Mouse (Mus musculus) retina, postnatal 7 days (tissue): ENCODE measurements around the gene Rtl10.
"Not testable (repeated sequence)": the region's sequence is repeated elsewhere in the genome, so short reads cannot be mapped to it uniquely, and the experiment has no call there.

Experiments
- DNase-seq: peaks from one replicate; pipeline ENCODE4 v3.0.0-alpha.2; 2012; ENCODE audit warnings: low read depth, low spot score

The Rtl10 gene

DNA sequence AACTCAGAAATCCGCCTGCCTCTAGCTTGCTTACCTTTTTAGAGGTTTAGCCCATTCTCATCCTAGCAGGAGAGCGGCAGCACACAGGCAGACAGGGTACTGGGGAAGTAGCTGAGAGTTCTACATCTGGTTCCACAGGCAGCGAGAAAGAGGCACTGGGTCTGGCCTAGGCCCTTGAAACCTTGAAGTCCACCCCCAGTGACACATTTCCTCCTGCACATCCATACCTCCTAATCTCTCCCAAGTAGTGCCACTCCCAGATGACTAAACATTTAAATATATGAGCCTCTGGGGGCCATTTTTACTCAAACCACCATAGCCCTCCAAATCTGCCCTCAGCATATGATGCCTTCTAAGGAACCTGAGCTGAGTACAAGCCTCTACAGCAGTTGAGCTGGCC lies 16.3 kb upstream of the Rtl10 start:
- no peak for DNase-seq

DNA sequence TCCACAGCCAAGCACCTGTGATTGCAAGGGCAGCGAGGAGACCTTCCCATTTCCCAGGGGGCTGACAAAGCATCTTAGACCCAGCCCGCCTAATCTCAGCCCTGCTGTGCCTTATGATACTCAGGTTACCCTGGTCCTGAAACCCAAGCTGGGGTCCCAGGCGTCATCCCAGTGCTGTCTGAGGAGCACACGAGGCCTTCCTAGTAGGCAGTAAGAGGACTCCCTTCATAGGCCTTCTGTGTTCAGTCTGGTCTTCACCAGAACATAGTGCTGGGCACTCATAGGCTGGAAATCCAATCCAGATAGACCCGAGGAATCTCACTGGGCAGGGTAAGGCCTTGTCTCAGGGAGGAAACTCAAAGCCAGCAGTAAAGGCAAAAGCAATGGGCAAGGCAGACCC lies 14.9 kb upstream of the Rtl10 start:
- DNase-seq: no peak

DNA sequence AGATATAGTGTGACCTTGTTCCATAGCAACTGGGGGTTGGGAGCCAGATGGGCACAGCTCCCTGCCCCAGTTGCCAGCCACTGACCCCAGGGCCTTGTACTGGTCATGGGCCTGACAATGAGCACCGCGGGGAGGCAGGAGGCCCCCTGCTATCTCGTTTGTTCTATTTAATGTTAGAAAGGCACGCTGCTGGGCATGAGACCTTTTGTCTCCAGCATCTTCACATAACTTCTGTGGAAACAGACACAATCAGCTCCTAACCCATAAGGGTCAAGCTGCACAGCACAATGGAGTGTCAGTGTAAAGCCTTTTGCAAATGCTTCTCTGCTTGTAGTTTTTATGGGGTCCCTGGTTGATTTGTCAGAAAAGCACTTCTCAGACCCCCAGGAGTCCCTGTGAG lies 14.3 kb upstream of the Rtl10 start:
- DNase-seq: no peak

DNA sequence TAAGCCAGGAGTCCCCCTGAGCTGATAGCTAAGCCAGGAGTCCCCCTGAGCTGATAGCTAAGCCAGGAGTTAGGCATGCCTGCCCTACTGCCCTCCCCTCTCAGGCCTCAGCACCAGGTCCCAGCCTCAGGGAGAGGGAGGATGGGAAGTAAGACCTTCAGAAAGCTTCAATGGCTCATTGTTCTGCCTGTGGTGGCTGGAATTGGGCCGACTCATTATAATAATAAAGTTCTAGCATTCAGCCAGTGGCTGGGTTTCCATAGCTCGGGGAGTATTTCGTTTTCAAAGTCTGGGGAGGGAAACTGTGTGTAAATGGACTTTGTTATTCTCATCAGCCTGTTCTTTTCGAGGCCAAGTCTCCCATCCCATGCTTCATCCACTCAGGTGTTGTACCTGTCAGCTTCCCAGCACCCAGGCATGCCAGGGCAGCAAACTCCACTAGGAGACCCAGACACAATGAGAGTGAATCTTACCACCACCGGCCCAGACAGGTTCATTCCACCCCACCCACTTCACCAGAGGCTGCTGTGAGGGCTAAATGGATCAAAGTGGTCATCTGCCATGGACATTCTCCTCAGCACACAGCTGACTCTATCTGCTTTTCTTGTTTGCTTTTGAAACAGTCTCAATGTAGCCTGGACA lies 13.8 kb upstream of the Rtl10 start:
- DNase-seq: no peak

DNA sequence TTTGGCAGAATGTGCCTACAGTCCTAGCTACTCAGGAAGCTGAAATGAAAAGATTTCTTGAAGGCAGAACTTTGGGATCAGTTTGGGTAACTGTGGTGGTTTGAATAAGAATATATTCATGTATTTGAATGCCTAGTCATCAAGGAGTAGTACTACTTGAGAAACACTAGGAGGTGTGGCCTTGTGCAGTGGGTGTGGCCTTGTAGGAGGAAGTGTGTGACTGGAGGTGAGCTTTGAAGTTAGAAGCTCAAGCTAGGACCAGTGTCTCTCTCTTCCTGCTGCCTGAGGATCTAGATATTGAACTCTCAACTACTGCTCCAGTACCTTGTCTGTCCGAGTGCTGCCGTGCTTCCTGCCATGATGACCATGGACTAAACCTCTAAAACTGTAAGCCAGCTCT lies 12.6 kb upstream of the Rtl10 start:
- no peak for DNase-seq

DNA sequence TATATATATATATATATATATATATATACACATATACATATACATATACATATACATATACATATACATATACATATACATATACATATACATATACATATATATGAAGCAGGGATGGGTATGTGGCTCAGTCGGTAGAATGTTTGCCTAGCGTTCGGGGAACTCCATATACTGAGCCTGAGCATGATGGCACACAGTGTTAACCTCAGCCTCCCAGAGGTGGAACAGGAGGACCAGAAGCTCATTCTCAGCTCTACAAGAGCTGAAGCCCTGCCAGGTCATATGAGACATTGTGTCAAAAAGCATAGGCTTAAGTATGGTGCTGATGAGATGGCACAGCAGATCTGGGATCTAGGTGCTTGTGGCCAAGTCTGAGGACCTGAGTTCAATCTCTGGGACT lies 8.4 kb upstream of the Rtl10 start:
- DNase-seq: no peak

DNA sequence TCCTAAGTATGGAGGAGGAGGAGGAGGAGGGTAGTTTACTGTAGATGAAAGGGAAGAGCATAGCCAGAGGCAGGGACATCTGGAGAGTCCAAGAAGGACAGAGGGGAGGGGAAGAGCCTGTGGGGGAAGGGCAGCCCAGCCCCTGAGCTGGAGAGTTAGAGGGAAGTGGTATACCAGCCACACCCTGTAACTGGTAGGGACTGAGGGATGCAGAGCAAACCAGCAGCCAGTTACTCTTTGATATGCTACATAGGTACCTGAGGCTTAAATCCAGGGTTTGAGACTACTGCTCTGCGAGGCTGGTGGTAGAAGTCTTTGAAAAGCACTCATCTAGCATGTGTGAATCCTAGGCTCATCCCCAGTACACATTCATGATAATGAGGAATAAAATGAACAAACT lies 7.8 kb upstream of the Rtl10 start:
- DNase-seq: no peak

DNA sequence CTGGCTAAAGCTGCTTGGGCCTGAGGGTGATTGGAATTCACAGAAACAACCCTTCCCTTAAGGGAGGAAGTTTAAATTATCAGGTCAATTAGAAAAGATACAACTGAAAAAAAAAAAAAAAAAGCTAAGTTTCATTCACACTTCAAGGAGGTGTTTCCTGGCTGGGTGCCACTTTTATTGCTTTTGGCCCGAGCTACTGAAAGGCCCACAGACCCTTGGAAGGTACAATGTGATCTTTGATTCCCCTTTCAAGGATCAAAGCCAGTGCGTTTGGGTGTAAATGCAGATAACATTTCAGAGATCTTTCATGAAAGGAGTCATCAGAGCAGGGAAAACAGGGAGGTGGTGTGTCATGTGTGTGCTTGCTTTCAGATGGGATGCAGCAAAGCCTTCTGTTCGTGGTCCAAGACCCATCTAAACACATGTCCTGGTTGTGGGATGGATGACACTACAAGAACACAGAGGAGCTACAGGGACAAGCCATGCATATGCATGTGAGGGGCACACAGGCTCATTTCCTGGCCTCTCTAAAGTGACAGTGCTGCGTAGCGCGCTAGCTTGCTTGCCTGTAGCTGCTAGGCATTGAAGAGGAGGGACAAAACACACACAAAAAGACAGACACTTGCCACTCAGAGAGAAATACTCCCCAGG lies 711 bp upstream of the Rtl10 start:
- no peak for DNase-seq

DNA sequence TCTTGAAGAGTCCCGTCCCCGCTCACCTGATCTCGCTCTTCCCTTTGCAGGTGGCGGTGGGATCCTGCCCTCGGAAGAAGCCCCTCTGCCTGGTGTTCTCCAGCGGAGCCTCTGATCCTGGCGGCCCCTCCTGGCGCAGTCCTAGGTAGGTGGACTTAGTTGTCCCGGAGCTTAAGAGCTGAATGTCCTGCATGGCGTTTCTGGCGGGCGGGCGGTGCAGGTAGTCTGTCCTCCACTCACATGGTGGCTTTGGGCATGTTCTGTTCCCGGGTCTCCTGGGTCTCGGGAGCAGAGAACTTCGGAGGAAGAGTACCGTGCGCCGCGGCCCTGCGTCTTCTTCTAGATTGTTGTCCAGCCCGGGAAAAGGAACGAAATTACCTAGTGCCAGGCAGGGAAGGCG lies 295 bp downstream of the Rtl10 start:
- DNase-seq: no peak

DNA sequence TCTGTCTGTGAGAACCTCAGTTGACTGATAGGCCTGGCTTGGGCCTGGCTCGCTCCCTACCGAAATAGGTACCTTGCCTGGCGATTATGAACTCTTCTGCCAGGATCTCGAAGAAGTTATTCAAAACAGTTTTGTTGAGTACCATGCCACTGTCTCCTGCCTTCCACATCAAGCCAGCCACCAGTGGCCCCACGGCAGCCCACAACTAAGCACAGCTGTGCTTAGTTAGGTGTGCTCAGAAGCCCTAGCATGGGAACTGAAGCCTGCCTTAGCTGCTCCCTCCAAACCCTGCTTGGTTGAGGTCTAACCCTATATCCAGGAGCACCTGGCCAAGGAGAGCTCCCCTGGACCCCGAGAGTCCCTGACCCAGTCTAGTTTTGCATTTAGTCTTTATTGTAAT lies 2.8 kb downstream of the Rtl10 start:
- no peak for DNase-seq

DNA sequence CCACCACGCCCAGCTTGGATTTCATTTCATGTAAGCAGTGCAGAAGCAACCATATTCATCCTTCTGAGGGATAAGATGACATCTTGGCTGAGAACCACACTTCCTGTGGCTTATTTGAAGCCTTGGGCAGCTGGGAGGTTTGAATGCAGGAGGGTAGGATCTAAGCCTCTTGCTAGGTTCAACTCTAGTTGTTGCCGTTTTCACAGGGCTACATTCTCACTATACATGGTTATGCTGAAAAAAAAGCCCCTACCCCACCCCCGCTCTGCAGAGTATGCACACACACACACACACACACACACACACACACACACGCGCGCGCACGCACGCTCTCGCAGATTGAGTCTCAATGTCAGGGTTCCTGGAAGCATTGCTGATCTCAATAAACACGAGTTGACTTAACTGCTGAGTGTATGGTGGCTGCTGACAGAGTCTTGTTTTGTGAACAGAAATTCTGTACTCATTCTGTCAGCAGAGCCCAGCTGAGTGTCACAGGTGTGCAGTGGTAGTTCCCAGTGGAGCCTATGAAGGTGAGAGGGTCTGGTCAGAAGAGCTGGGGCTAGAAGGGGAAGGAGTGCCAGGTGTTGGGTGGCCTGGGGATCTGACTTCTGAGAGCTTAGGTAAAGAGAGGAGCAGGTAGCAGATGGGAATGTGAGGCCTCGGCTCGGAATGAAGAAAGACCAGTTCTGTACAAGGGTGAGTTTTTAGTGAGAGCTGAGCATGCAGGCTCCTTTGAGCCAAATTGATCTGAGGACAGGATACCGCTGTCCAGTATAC lies 5.1 kb downstream of the Rtl10 start:
- DNase-seq: no peak

DNA sequence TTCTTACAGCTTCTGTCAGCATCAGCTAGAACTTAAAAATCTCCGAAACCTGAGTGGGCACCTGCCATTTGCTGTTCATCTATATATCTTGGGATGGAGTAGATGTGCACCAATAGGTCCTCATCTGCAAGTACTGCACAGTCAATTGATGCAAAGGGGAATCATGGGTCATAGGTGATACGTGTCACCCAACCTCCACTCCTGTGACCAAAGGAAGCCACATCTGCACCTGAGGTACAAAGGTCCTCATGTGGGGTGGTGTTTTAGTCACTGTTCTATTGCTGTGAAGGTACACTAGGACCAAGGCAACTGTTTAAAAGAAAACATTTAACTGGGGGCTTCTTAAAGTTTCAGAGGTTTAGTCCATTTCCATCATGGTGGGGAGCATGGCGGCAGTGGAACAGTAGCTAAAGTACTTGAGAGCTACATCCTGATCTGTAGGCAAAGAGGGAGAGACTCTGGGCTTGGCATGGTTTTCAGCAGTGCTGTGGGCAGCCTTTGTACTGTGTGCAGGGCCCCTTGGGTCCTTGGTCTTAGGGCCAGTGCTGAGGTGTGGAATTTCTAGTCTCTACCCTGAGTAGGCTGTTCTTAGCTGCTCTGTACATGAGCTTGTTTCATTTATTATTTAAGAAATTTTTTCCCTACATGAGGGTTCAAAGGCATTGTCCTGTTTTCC lies 8.0 kb downstream of the Rtl10 start:
- DNase-seq: no peak

DNA sequence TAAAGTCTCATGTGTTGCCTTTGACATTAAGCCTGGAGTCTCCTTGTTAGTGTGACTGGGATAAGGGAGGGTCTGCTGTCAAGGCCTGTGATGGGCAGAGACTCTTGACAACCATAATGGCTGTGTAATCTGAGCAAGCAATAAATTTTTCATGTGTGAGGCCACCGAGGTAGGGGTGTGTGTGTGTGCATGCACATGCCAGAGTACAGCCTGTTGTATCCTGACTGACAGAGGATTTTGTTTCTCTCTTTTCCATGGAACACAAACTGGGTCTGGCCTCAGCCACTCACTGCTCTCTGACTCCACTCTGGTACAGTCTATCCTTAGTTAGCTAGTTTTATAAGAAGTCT lies 8.5 kb downstream of the Rtl10 start:
- DNase-seq: no peak

DNA sequence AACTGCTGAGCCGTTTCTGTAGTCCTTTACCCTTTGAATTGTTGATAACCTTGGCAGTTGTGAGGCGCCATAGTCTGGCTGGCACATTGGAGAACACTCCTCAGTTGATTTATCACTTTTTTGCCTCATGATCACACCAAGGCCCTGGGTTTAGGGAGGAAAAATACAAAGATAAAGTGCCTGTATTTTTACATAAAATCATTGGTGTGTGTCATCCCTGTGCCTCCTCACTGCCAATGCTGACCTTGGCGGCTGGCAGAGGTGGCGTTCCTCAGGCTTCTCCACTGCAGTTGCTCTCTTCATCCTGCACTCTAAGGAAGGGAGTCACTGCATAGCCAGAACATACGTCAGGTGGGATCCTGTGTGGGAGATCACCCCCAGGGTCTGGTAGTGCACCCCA lies 13.0 kb downstream of the Rtl10 start:
- no peak for DNase-seq

DNA sequence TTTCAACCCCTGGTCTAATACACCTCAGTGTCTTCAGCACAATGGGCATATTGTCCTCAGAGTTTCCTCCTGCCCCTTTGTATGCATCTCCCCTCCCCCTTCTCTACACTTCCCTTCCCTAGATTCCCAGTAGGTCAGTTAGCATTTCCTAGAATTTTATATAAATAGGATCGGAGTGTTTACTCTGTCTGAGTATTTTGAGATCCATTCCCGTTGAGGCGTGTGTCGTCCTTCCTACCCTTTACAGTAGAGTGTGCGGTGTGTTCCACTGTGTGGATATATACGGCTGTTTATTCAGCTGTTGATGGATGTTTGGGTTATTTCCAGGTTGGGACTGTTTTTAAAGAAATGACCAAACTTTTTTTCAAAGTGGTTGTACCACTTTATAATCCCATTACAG lies 14.8 kb downstream of the Rtl10 start:
- DNase-seq: no peak

DNA sequence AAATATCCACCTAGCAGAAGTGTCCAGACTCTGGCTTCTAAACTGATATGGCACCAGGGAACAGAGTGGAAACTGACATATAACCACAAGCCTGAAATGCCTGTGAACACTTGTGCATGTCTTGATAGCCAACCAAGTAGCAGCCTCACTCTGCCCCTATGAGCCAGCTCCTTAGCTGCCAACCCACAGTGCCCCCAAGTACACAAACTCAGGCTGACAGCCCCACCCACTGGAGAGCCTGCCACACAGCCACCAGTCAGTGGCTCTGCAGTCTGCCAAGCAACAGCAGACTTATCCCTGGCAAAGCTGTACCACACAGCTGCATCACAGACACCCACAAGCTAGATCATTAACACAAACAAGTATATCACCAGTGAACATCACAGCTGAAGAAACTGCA lies 19.4 kb downstream of the Rtl10 start:
- DNase-seq: no peak

DNA sequence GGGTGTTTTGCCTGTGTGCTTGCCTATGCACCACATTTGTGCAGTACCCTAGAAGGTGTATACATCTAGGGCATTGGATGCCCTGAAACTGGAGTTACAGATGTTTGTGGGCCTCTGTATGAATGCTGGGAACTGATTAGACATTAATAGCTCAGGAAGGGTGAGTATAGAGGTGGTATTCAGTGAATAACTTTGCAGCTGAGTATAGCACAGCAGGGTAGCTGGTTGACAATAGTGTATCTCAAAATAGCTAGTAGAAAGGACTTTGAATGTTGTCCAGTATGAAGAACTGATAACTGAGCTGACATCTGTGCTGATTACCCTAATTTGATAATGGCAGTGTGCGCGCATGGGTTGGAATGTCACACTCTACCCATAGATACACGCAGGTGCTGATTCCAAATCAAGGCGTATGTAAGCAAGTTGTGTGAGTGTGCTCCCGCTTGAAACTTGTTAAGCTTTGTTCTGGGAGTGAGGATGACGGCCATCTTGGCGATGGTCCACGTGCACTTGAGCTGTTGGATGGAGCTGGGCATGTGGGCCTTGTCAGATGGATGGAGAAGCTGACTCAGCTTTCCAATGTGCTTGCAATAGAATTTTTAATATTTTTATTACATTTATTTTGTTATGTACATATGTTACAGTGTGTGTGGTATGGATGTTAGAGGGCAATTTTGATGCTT lies 25.0 kb downstream of the Rtl10 start:
- no peak for DNase-seq

DNA sequence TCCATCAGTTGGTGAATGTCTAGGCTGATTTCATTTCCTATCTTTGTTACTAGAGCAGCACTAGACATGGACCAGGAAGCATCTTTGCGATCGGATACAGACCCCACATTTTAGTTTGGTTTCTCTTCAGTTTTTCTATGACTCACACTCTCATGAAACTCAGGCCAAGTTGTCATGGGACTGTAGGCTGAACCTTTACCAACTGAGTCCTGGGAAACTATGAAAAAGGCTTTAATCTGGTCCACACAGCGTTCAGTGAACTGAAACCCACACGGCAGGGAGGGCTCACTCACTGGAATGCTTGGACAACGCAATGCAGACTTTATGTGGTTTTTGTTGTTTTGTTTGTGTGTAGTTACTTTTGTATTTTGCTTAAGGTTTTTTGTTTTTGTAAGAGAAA lies 30.0 kb downstream of the Rtl10 start:
- DNase-seq: no peak

DNA sequence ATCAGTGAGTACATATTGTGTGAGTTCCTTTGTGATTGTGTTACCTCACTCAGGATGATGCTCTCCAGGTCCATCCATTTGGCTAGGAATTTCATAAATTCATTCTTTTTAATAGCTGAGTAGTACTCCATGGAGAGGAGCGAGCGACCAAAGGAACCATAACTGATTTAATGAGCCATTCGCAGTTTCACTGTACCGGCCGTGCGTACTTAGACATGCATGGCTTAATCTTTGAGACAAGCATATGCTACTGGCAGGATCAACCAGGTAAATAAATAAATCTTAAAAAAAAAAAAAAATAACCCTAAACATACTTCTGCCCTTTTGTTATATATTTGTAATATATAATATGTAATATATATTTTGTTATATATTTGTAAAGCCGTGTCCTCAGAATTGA lies 34.4 kb downstream of the Rtl10 start:
- DNase-seq: not testable (repeated sequence)

DNA sequence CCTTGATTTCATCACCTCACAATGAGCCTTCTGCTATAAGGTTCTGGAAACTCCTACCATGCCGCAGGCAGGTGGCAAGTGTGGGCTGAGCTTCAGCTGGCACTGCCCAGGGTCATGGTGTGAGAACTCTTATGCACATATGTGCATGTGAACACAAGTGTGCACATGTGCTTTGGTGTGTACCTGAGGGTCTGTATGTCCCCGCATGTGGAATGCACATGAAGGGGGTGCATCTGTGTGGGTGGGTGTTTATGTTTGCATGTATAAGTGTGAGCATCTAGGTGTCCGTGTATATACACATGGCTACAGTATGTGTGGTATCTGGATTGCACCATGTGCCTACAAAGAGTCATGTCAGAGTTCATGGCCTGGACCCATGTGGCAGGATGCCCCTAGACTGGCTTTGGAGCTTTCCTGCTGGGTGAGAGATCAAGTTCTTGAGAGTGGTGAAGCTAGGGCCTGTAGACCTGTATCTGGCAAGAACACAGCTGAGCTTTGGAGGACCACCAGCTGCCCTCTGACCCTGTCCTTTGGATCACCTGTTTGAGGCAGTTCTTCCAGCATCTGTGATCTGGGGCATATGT lies 38.8 kb downstream of the Rtl10 start:
- DNase-seq: no peak

DNA sequence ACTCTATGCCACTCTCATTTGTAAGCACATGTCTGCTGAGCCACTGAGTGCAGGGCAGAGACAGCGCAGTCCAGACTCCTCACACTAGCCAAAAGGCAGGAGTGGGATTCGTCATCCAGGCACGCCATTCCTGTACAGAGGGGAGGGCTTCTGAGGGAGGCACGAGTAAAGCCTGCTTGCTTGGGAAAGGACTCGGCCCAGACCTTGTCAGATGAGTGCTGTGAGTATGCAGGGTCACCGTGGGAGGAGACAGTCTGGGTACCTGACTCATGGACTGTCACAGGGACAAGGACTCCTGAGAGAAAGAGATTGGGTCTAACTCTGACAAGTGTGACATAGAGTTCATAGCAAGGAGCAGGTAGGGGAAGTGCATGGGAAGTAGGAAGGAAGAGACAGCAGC lies 40.6 kb downstream of the Rtl10 start:
- no peak for DNase-seq
